Mouse (Mus musculus): Measurements from ENCODE around the gene Rps15a.

- TF ChIP-seq CEBPB (IDR thresholded peaks at IDR 0.05; ENCODE audit: low read depth) (no peak), CTCF (IDR thresholded peaks at IDR 0.05; ENCODE audit: control insufficient read depth, insufficient read depth, insufficient read length) (no peak), USF1 (IDR thresholded peaks at IDR 0.05; ENCODE audit: low read depth) (no peak), MAX (IDR thresholded peaks at IDR 0.05) (no peak)
Observed at GRCm38 (mm10) chr7:118103462-118104379, 12.3 kb downstream of the Rps15a start.

Data from C2C12 (cell line).